Mouse (Mus musculus): ENCODE results near the gene Tmem43. TPM values are rescaled to one million over a fixed set of nuclear protein-coding genes. Genes with fewer than 3 reads are reported as not detected.
"Not testable (repeated sequence)": the region's sequence is repeated elsewhere in the genome, so short reads cannot be mapped to it uniquely, and the experiment has no call there.

Gene Tmem43
- total and polyA plus RNA-seq, 3 experiments: 2.3 to 21.0 (median 16.2) TPM

- peaks cover 70% of the 10 kb centered on the region for H3K36me3 ChIP-seq (replicated peaks)
- no peak overlapping the region; the same call in 1 of the 2 replicates for H3K4me3 ChIP-seq (ENCODE audit: low read depth, low read length)
- no peaks in the 10 kb centered on the region for H3K9me3 ChIP-seq (replicated peaks)
- no peak for DNase-seq (ENCODE audit: low spot score)
- H3K4me1 ChIP-seq (ENCODE audit: insufficient read depth, low read depth, low read length): peaks cover 68% of the 10 kb centered on the region
- TF ChIP-seq TAL1 (conservative IDR thresholded peaks at IDR 0.05; ENCODE audit: low read depth, low read length): no peak
- TF ChIP-seq GATA1 (IDR thresholded peaks at IDR 0.05; ENCODE audit: borderline replicate concordance, low read length): no peak
- H3K27me3 ChIP-seq (ENCODE audit: insufficient read depth, low read length): no peaks in the 10 kb centered on the region
- no peak for ATAC-seq (ENCODE audit: extremely low read depth, insufficient number of reproducible peaks, low FRiP score, poor library complexity, severe bottlenecking)
Measured at GRCm38 (mm10) chr6:91470712-91471111, 2.8 kb upstream of the Tmem43 start.

GRCm38 (mm10) chr6:91471427-91471826, 2.1 kb upstream of the Tmem43 start:
- H3K9me3 ChIP-seq (replicated peaks); H3K27me3 ChIP-seq (ENCODE audit: insufficient read depth, low read length); DNase-seq (ENCODE audit: low spot score); ATAC-seq (ENCODE audit: extremely low read depth, insufficient number of reproducible peaks, low FRiP score, poor library complexity, severe bottlenecking): not testable (repeated sequence)
- peaks cover 70% of the 10 kb centered on the region for H3K36me3 ChIP-seq (replicated peaks)
- H3K4me1 ChIP-seq (ENCODE audit: insufficient read depth, low read depth, low read length): peaks cover 73% of the 10 kb centered on the region
- H3K4me3 ChIP-seq (ENCODE audit: low read depth, low read length): peak overlapping the region; percentile 75

GRCm38 (mm10) chr6:91472319-91472718, 1.2 kb upstream of the Tmem43 start:
- Histone ChIP-seq H3K27me3 (ENCODE audit: insufficient read depth, low read length) (no peaks in the 10 kb centered on the region), H3K4me3 (ENCODE audit: low read depth, low read length) (peak overlapping the region; percentile 75), H3K36me3 (replicated peaks) (peaks cover 70% of the 10 kb centered on the region), H3K9me3 (replicated peaks) (no peaks in the 10 kb centered on the region), H3K4me1 (ENCODE audit: insufficient read depth, low read depth, low read length) (peaks cover 72% of the 10 kb centered on the region)
- ATAC-seq (ENCODE audit: extremely low read depth, insufficient number of reproducible peaks, low FRiP score, poor library complexity, severe bottlenecking) (peak; percentile 55), DNase-seq (ENCODE audit: low spot score) (peak; percentile 73)
- TF ChIP-seq CTCF (IDR thresholded peaks at IDR 0.05; ENCODE audit: low read depth, low read length) (no peak), GATA1 (IDR thresholded peaks at IDR 0.05; ENCODE audit: borderline replicate concordance, low read length) (no peak)

GRCm38 (mm10) chr6:91473805-91474440, 420 bp downstream of the Tmem43 start:
- TF ChIP-seq POLR2AphosphoS5 (IDR thresholded peaks at IDR 0.05; ENCODE audit: insufficient replicate concordance, low read depth, low read length): no peak
- TF ChIP-seq CTCF (IDR thresholded peaks at IDR 0.05; ENCODE audit: low read depth, low read length): no peak
- no peak for TF ChIP-seq TAL1 (conservative IDR thresholded peaks at IDR 0.05; ENCODE audit: low read depth, low read length)
- no peak for TF ChIP-seq GATA2 (IDR thresholded peaks at IDR 0.05; ENCODE audit: borderline replicate concordance, low read depth, low read length)
- no peak for TF ChIP-seq GATA1 (IDR thresholded peaks at IDR 0.05; ENCODE audit: borderline replicate concordance, low read length)
- ATAC-seq (ENCODE audit: extremely low read depth, insufficient number of reproducible peaks, low FRiP score, poor library complexity, severe bottlenecking) (0 out of 2 replicates have a peak, but pooled peaks have one; percentile 1), DNase-seq (ENCODE audit: low spot score) (peak; percentile 41)
- Histone ChIP-seq H3K4me1 (ENCODE audit: insufficient read depth, low read depth, low read length) (peaks cover 59% of the 10 kb centered on the region), H3K36me3 (replicated peaks) (peaks cover 70% of the 10 kb centered on the region), H3K9me3 (replicated peaks) (no peaks in the 10 kb centered on the region), H3K27me3 (ENCODE audit: insufficient read depth, low read length) (no peaks in the 10 kb centered on the region), H3K4me3 (ENCODE audit: low read depth, low read length) (peak overlapping the region; percentile 75)

GRCm38 (mm10) chr6:91474441-91475190, 1.1 kb downstream of the Tmem43 start:
- Histone ChIP-seq H3K9me3 (replicated peaks) (no peaks in the 10 kb centered on the region), H3K36me3 (replicated peaks) (peaks cover 70% of the 10 kb centered on the region), H3K4me3 (ENCODE audit: low read depth, low read length) (peak overlapping the region; percentile 75), H3K4me1 (ENCODE audit: insufficient read depth, low read depth, low read length) (peaks cover 53% of the 10 kb centered on the region), H3K27me3 (ENCODE audit: insufficient read depth, low read length) (no peaks in the 10 kb centered on the region)
- DNase-seq (ENCODE audit: low spot score) (peak; percentile 25), ATAC-seq (ENCODE audit: extremely low read depth, insufficient number of reproducible peaks, low FRiP score, poor library complexity, severe bottlenecking) (no peak)
- TF ChIP-seq GATA1 (IDR thresholded peaks at IDR 0.05; ENCODE audit: borderline replicate concordance, low read length): no peak
- no peak for TF ChIP-seq GATA2 (IDR thresholded peaks at IDR 0.05; ENCODE audit: borderline replicate concordance, low read depth, low read length)
- no peak for TF ChIP-seq CTCF (IDR thresholded peaks at IDR 0.05; ENCODE audit: low read depth, low read length)
- TF ChIP-seq POLR2AphosphoS5 (IDR thresholded peaks at IDR 0.05; ENCODE audit: insufficient replicate concordance, low read depth, low read length): no peak
- no peak for TF ChIP-seq TAL1 (conservative IDR thresholded peaks at IDR 0.05; ENCODE audit: low read depth, low read length)

GRCm38 (mm10) chr6:91476541-91476940, 3.0 kb downstream of the Tmem43 start:
- ATAC-seq (ENCODE audit: extremely low read depth, insufficient number of reproducible peaks, low FRiP score, poor library complexity, severe bottlenecking): no peak
- no peaks in the 10 kb centered on the region for H3K27me3 ChIP-seq (ENCODE audit: insufficient read depth, low read length)
- H3K4me3 ChIP-seq (ENCODE audit: low read depth, low read length): no peak overlapping the region
- no peak for DNase-seq (ENCODE audit: low spot score)
- H3K9me3 ChIP-seq (replicated peaks): no peaks in the 10 kb centered on the region
- peaks cover 73% of the 10 kb centered on the region for H3K36me3 ChIP-seq (replicated peaks)
- peaks cover 39% of the 10 kb centered on the region for H3K4me1 ChIP-seq (ENCODE audit: insufficient read depth, low read depth, low read length)
- TF ChIP-seq POLR2AphosphoS5 (IDR thresholded peaks at IDR 0.05; ENCODE audit: insufficient replicate concordance, low read depth, low read length): no peak
- no peak for TF ChIP-seq TAL1 (conservative IDR thresholded peaks at IDR 0.05; ENCODE audit: low read depth, low read length)
- no peak for TF ChIP-seq GATA2 (IDR thresholded peaks at IDR 0.05; ENCODE audit: borderline replicate concordance, low read depth, low read length)
- TF ChIP-seq GATA1 (IDR thresholded peaks at IDR 0.05; ENCODE audit: borderline replicate concordance, low read length): no peak
- TF ChIP-seq CTCF (IDR thresholded peaks at IDR 0.05; ENCODE audit: low read depth, low read length): no peak
